Mouse (Mus musculus) kidney, postnatal 36 days (tissue): Measurements from ENCODE around the gene Pglyrp2.

Experiments
- DNase-seq, 2 experiments: peaks; one replicate each; pipeline ENCODE4 v3.0.0; 2021 to 2022; ENCODE audit warnings: mixed read lengths in 2 of 2

Pglyrp2 gene

GRCm38 (mm10) chr17:32424034-32424433 lies at the start of gene Pglyrp2:
TSS of gene Pglyrp2 (minus strand) at chr17:32424167.
- DNase-seq, result no peak

DNA sequence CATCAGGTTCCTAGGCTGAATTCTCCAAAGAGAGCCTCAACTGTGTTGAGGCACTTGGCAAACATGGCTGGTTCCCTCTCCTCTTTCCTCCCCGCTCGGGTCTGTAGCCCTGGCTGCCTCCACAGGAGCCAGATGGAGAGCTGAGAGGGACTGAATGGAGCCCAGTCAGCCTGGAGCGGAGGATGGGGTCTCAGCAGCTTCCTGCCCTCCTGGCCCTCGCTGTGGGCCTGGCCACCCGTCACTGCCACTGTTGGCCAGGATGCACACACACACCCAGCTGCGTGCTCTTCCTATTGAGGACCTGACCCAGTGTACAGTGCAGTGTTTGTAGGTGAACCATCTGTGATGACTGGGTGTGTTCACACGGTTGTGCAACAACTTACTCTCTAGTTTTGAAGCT lies 48.2 kb upstream of the Pglyrp2 start:
- no peak for DNase-seq

DNA sequence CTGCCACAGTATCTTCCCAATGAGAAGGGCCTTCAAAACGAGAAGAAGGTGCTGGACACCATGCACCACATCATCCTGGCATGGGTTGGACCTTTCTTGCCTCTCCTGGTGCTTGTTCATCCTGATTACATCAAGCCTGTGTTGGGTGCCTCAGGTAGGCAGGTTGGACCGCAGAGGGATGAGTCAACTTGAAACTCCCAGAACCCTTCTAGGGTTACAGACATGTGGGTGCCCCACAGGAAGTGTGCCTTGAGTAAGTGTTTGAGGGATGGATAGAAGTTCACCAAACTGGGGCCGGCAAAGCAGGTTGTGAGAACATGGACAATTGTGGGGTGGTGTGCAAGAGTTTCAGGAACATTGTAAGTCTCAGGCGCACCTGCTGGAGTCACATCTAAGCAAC lies 46.8 kb upstream of the Pglyrp2 start:
- no peak for DNase-seq

- DNase-seq, result peak; percentile 26 to 34
Observed at GRCm38 (mm10) chr17:32468494-32468893, 44.5 kb upstream of the Pglyrp2 start.

DNA sequence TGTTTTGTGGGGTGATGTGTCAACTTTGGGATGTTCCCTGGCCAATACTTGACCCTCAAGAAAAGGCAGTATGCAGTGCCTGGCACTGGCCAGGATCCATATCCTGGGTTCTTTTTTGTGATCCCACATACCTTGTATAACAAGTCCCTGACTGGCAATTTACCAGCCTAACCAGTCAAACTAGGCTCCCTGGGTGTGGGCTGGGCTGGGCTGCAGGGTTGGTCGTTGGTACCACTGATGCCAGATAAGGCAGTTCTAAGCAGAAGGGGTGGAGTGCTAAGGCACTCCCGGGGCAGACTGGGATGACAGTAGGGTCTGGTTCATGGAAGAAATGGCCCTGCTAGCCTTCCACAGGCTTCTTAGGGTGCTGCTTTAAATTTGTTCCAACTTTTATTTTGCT lies 31.0 kb upstream of the Pglyrp2 start:
- DNase-seq, result no peak

DNA sequence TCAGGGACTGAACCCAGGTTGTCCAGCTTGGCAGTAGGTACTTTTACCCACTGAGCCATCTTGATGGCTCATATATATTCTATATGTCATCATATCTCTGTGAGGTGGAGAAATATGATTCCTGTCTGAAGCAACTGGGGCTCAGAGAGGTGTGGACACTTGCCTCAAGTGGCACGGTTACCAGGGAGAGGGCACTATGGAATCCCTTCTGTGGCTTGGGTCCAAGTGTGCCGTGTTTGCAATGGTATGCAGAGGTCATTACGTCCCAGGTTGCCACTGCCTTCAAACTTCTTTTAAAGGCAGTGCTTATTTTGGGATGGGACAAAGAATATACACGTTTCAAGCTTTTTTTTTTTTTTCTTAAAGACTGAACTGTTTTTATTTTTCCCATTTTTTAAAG lies 30.2 kb upstream of the Pglyrp2 start:
- no peak for DNase-seq

GRCm38 (mm10) chr17:32452482-32452881 lies 28.5 kb upstream of the Pglyrp2 start, which contains the start of gene Cyp4f39:
TSS of gene Cyp4f39 (plus strand) at chr17:32452723.
- peak in 1 of 2 experiments; percentile 45 for DNase-seq

GRCm38 (mm10) chr17:32450844-32451537 lies 27.0 kb upstream of the Pglyrp2 start:
- no peak for DNase-seq

GRCm38 (mm10) chr17:32449042-32449441 lies 25.1 kb upstream of the Pglyrp2 start:
- no peak for DNase-seq

DNA sequence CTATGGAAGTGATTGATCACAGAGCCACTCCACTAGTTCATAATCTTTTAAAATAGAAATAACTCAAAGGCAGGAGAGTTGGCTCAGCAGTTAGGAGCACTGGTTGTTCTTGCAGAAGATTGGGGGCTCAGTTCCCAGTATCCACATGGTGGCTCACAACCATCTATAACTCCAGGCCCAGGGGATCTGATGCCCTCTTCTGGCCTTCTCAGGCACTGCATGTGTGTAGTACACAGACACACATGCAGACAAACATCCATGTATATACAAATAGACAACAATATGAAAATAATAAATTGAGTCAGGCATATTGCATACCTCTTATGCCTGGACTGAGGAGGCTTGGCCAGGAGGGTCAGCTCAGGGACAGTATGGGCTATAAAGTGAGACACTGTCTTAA lies 23.2 kb upstream of the Pglyrp2 start:
- no peak for DNase-seq

DNA sequence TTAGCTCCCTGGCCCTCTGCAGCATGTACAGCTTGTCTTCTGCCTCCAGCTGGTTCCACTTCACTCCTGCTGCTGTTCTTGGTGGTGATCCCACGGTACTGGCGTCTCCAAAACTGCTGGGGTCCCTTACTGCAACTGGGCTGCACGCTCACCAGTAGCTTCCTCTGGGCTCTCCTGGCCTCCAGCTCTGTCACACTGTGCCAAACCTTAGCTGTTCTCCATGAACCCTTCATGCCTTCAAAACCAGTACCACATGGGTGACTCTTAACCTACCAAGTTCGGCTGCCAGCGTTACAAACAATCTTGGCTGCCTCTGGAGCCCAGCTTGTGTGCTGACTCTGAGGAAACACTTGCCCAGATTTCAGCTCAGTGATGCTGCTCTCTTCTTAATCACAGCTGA lies 21.0 kb upstream of the Pglyrp2 start:
- DNase-seq, result no peak

DNA sequence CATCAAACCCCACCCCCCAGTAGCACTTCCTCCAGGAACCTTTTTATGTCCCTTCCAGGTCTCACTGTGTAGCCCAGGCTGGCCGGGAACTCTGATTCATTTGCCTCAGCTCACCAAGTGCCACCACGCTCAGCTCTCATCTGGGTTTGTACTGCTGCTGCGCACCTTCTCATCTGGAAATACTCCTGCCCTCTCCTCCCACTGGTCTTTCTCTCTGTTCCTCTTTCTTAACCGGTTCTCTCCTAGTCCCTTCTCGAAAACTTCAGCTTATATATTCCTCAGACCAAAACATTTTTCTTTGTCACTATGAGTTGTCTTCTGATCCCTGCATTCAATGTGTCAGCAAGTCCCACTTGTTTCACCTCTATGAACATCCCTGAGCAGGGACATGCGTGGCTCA lies 19.3 kb upstream of the Pglyrp2 start:
- DNase-seq, result no peak

- no peak for DNase-seq
Observed at GRCm38 (mm10) chr17:32437106-32437505, 13.1 kb upstream of the Pglyrp2 start.

GRCm38 (mm10) chr17:32435151-32435550 lies 11.2 kb upstream of the Pglyrp2 start:
- DNase-seq, result peak; percentile 17

DNA sequence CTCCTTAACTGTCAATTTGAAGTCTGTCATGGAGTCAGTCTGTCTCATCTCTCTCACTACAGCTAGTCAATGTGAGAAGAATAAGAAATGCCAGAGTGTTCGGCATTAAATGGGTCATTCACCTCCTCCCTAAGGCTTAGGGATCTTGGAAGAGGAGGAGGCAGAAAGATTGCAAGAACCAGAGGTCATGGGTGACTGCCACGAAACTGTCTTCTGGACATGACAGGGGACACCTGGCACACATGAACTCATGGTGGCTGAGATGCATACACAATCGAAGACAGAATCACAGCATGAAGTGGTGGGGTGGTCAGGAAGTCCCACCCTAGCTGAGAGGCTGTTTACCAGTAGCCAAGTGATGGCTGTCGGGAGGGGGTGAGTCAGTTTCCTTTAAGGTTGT lies 10.4 kb upstream of the Pglyrp2 start:
- no peak for DNase-seq

DNA sequence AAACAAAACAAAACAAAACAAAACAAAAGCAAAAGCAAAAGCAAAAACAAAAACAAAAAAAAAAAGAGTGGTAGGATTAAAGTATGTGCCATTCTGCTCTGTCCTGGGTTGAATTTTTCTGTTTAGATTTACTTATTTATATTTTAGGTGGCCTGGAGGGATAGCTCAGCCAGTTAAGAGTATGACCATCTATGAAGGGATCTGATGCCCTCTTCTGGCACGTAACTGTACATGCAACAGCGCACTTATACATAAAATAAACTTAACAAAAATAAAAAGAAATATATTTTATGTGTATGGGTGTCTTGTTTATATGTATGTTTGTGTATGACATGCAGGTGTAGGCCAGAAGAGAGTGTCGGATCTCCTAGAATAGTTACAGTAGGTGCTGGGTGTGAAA lies 8.0 kb upstream of the Pglyrp2 start:
- peak in 1 of 2 experiments; percentile 27 for DNase-seq

- no peak for DNase-seq
Observed at GRCm38 (mm10) chr17:32426610-32427009, 2.6 kb upstream of the Pglyrp2 start.

DNA sequence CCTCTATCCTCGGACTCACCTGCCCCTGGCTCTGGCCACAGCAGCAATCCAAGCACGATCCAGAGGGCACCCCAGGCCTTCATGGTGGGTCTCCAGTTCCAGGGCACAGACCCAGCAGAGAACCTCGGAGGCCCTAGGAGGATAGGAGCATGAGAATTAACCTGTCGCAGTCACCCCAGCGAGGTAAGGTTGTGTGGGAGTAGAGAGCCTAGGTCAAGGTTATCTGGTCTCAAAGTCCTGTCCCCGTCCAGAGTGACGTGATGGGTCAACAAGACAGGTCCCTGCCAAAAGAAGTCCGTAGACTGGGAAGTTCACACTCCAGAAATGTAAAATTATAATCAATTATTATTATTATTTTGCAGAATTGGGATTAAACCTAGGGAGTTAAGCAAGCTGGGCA lies 3.2 kb downstream of the Pglyrp2 start:
- DNase-seq, result no peak

- no peak for DNase-seq
Observed at GRCm38 (mm10) chr17:32419989-32420388, 4.0 kb downstream of the Pglyrp2 start.

GRCm38 (mm10) chr17:32416771-32417170 lies 7.2 kb downstream of the Pglyrp2 start:
- DNase-seq, result no peak

DNA sequence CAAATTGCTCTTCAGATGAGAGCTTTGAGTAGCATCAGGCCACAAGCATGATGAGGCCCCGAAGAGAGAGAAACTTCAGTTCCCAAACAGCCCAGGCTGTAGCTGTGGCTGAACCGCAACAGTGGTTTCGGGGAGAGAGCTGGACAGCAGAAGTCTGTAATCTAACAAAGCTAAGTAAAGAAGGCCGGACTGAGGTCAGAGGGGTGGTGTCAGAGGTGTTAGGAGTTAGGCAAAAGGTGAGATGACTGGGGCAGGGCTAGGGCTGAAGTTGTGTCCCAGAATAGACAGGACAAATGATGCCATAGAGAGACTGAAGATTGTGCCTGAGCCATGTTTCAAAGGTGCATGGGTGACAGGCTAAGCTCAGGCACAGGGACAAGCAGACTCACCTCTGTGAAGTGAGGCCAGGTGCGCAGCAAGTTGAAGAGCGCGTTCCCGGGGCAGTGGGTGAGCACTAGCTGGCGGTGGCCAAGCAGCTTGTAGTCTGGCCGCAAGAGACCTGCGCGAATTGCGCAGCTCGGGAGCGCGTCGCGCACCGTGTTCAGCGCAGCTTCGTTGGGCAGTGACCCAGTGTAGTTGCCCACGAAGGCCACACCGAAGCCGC lies 8.4 kb downstream of the Pglyrp2 start:
- no peak for DNase-seq

GRCm38 (mm10) chr17:32411898-32412297 lies 12.1 kb downstream of the Pglyrp2 start:
- no peak for DNase-seq

- no peak for DNase-seq
Observed at GRCm38 (mm10) chr17:32403417-32403816, 20.6 kb downstream of the Pglyrp2 start, which contains the start of gene Rasal3. TSS of gene Rasal3 (minus strand) at chr17:32403583.

DNA sequence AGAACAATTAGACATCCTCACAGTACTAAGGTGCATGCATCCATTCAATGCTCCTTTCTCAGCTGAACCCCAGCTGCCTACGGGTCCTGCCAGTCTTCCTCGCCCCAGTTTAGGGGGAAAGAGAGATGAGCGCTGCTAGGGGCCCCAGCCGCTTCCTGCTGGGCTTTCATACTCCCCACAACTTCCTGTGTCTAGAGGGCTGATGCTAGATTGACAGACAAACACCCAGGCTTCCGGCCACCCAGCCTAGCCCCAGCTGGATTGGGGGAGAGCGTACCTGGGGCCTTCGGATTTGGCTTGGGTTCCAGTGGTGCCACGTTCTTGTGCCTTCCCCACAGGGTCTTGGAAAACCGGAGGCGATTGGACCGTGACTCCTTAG lies 21.2 kb downstream of the Pglyrp2 start:
- no peak for DNase-seq
